Mouse (Mus musculus) ES-E14 (cell line): ENCODE data around the gene Dnajc25.

Source experiments
- CHD2 ChIP-seq: IDR thresholded peaks from 2 replicates; pipeline ENCODE4 v1.6.1; 2014; ENCODE audit warnings: mild to moderate bottlenecking, low read depth, low read length, inconsistent platforms
- HCFC1 ChIP-seq: IDR thresholded peaks from 2 replicates; pipeline ENCODE4 v1.6.1; 2012; ENCODE audit warnings: low read length, inconsistent platforms, borderline replicate concordance; ENCODE audit not compliant: insufficient read depth
- MAFK ChIP-seq: IDR thresholded peaks from 2 replicates; pipeline ENCODE4 v1.6.1; 2014; ENCODE audit warnings: mild to moderate bottlenecking, low read depth, low read length, inconsistent platforms; ENCODE audit not compliant: insufficient read depth
- ZC3H11A ChIP-seq: IDR thresholded peaks from 2 replicates; pipeline ENCODE4 v1.6.1; 2012; ENCODE audit warnings: low read depth, mild to moderate bottlenecking, inconsistent platforms, low read length, borderline replicate concordance
- ZNF384 ChIP-seq: IDR thresholded peaks from 2 replicates; pipeline ENCODE4 v1.6.1; 2012; ENCODE audit warnings: low read depth, low read length, inconsistent platforms

- no peak for TF ChIP-seq CHD2
- TF ChIP-seq ZNF384: no peak
- TF ChIP-seq ZC3H11A: no peak
- no peak for TF ChIP-seq HCFC1
- no peak for TF ChIP-seq MAFK
These were observed 31.6 kb upstream of the Dnajc25 start for GRCm38 (mm10) chr4:58963271-58963670.
